Mouse (Mus musculus) frontal cortex, adult 2 months (tissue): ENCODE results near the gene Tmub2. TPM values are rescaled to one million over a fixed set of nuclear protein-coding genes. Genes with fewer than 3 reads are reported as not detected.

Source experiments
- DNase-seq, 2 experiments: peaks; one replicate each; pipeline ENCODE4 v3.0.0; 2022; ENCODE audit warnings: low spot score in 1 of 2; ENCODE audit errors: extremely low spot score in 1 of 2
- polyA plus RNA-seq: library from polyadenylated mRNA; depleted of rRNA; stranded (reverse); fragments of >200 nt; gene quantifications from 2 replicates; pipeline ENCODE4 v1.2.3, GENCODE M21; 2012; rRNA removed

Tmub2 gene
- polyA plus RNA-seq: 82.5 and 85.4 TPM in 2 replicates

- peak; percentile 97 to 98 for DNase-seq
These were observed at the start of gene Tmub2 for GRCm38 (mm10) chr11:102284501-102285094. Tmub2 (plus strand) TSS chr11:102284931.

DNA sequence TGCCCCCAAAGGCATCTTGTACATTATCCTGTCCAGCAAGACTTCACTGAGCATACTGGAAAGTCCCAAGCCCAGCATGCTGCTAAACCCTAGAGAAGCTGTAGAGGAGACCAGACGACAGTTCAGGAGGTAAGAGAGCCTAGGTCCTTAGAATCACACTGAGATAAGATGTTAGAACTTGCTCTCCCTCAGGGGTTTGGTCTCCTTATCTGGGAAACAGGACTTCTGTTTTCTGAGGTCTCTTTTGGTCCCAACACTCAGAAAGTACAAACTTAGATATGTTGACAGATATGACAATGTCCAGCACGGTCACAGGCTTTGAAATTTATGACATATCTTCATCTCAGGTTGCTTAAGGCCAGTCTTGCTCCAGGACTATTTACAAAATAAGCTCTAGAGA is 48.7 kb upstream of the Tmub2 start:
- no peak for DNase-seq

- no peak for DNase-seq
These were observed 44.1 kb upstream of the Tmub2 start for GRCm38 (mm10) chr11:102240636-102241035.

- no peak for DNase-seq
These were observed 43.5 kb upstream of the Tmub2 start for GRCm38 (mm10) chr11:102241246-102241645.

DNA sequence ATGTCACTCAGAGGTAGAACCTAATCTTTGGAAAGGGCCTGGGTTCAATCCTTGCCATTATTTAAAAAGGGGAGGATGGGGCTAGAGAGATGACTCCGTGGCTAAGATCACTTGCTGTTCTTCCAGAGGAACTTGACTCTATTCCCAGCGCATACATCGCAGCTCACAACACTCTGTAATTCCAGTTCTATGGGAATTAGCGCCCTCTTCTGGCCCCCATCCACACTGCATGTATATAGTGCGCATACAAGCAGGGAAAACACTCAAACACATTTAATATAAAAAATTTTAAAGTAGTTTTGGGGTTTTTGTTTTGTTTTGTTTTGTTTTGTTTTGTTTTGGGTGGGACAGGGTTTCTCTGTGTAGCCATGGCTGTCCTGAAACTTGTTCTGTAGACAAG is 42.9 kb upstream of the Tmub2 start:
- DNase-seq: no peak

DNA sequence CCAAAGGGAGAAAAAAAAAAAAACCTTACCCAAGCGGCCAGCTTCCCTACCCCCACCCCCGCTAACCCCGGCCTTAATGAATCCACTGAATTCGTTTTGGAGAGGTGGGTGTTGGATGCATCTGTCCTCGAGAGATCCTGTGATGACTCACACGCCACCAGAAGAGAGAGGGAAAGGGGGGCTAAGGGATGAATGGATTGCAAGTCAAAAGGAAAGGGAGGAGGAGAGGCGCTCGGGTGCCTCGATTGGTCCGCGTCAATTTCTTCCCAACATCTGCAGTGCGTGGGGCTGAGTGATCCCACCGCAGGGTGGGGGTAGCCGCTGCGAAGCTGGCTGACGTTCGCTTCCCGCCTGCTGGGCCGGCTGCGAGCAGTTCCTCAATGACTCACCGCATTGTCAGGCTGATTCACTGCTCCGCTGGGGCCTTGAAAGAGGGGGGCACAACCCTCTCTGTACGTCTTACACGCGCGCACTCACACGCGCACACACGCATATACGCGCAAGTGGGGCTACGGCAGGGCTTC is 39.7 kb upstream of the Tmub2 start:
- peak; percentile 83 to 90 for DNase-seq

DNA sequence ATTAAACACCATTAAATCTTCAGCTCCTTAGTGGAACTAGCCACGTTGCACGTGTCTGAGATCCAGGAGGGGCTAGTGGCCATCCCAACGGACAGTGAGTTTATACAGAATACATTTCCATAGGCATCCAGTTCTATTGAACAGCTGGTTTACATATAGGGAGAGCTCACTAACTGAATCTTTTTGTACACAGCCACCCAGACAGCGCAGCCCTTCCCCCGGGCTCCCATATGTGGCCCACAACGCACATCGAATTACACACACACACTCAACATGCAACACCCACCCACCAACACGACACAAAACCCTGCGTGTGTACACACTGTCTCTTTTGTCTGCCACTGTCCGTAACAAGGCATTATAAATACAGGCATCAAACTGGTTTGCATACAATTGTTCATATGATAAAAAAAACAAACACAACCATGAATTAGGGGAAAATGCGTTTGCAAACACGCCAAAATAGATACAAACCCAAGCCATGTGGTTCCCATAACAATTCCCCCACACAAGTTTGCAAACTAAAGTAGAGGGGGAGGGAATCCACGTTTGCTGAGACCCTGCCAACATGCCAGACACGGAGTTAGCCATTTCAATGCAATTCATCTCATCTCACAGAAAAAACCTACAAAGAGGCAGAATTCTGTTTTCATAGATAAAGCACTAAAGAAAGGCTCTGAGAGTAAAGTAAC is 39.0 kb upstream of the Tmub2 start:
- peak in 1 of 2 experiments; percentile 8 for DNase-seq

GRCm38 (mm10) chr11:102246273-102246635 is 38.5 kb upstream of the Tmub2 start:
- no peak for DNase-seq

- DNase-seq: no peak
These were observed 37.9 kb upstream of the Tmub2 start for GRCm38 (mm10) chr11:102246871-102247270.

DNA sequence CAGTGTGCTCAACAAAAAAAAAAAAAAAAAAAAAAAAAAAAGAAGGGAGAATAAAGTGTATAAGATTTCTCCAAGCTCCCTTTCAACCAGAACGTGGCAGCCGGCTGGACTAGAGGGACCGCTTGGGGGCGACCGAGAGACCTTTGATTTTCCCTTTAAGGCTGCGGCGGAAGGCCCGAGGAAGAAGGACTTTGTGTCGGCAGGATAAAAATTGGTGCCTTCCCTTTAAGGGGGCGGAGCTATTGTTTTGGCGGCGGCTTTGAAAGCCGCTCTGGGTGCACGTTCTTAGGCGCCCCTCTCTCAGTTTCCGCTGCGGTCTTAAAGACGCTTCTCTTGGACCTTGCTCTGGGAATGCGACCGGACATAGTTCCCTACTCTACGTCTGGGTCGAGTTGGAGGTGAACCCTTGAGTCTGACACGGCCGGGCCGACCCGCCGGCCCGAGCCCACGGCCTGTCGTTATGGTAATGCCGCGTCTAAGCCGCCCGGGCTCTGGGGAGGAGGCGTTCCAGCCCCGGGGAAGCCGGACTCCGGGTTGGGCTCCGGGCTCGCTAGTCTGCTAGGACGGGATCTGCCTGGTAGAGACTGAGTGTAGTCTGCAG is 36.0 kb upstream of the Tmub2 start, which contains the start of gene BC030867:
Gene BC030867 (plus strand): TSS at position 253 of the 601 bp plus-strand sequence.
- DNase-seq: peak; percentile 72 to 98

DNA sequence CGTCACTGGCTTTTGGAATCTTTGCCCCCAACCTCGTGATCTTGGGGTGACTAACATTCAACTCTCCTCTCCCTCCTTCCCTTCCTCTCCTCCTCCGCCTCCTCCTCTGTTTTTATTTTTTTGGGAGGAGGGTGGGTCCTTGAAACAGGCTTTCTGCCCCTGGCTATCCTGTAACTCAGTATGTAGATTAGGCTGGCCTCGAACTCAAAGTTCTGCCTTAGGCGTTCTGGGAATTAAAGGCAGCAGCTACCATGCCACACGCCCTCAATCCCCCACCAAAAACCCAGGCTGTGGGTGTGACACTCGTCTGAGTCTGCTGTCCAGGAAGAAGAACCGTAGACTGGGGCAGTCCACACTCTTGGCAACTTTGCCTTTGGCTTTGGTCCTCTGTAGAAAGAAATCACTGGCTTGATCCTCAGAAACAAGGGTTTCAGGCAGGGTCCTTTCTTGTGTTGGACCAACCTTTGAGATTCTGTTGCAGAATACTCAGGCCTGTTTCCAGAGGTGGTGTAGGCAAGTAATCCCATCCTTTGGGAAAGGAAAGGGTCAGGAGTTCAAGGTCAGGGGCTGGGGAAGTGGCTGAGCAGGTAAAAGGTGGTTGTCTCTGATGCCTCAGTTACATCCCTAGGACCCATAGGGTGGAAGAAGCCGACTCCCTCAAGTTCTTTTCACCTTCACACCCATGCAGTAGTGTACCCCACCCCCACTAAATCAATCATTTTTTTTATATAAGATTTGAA is 35.2 kb upstream of the Tmub2 start:
- no peak for DNase-seq

GRCm38 (mm10) chr11:102257514-102257913 is 27.2 kb upstream of the Tmub2 start:
- DNase-seq: peak in 1 of 2 experiments; percentile 39

GRCm38 (mm10) chr11:102258095-102258494 is 26.6 kb upstream of the Tmub2 start:
- no peak for DNase-seq

GRCm38 (mm10) chr11:102258521-102258920 is 26.2 kb upstream of the Tmub2 start:
- no peak for DNase-seq

GRCm38 (mm10) chr11:102263211-102263610 is 21.5 kb upstream of the Tmub2 start:
- DNase-seq: no peak

- DNase-seq: no peak
These were observed 18.9 kb upstream of the Tmub2 start for GRCm38 (mm10) chr11:102265816-102266215.

- DNase-seq: no peak
These were observed 17.9 kb upstream of the Tmub2 start for GRCm38 (mm10) chr11:102266631-102267355.

- peak in 1 of 2 experiments; percentile 85 for DNase-seq
These were observed 17.3 kb upstream of the Tmub2 start for GRCm38 (mm10) chr11:102267480-102267879.

- no peak for DNase-seq
These were observed 16.0 kb upstream of the Tmub2 start, which contains the start of gene Asb16 for GRCm38 (mm10) chr11:102268520-102269244. Asb16 (plus strand) TSS chr11:102268743.
